Mouse (Mus musculus): ENCODE measurements around the gene Lsm8. TPM values are rescaled to one million over a fixed set of nuclear protein-coding genes. Genes with fewer than 3 reads are reported as not detected.

Lsm8 gene
- 144 and 165 TPM in 2 replicates for polyA plus RNA-seq (2015; fragmentation: Nextera tagmentation; extraction: Ambion mirVana)

DNA sequence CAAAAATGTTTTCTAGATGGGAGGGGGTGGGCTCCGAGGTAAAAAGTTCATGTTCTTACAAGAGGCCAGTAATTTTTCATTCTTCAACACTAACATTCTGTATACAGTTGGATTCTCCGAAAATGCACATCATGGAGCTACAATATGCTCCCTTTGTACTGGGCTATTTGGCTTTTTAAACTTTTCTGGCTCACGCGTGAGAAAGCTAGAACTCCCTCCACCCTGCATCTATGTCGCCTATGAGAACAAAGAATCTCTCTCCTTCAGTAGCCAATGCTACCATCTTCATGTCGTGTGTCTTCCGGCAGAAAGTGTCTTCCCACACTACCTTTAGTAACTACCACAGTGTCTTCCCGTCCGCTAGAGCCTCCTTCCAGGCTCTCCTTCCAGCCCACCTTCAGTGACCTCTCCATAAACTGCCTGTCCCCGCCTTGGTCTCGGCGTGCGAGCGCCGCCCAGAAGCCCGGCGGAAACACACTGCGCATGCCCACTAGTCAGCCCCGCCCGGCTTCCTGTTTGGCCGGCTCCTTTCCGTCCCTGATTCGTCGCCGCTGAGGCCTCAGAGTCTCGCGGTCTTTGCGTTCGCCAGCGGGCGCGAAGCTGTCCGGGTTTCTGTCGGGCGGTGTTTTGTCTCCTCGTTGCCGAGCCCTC is at the start of gene Lsm8:
Gene Lsm8 (plus strand): TSS at position 529 of the 651 bp plus-strand sequence.

DNA sequence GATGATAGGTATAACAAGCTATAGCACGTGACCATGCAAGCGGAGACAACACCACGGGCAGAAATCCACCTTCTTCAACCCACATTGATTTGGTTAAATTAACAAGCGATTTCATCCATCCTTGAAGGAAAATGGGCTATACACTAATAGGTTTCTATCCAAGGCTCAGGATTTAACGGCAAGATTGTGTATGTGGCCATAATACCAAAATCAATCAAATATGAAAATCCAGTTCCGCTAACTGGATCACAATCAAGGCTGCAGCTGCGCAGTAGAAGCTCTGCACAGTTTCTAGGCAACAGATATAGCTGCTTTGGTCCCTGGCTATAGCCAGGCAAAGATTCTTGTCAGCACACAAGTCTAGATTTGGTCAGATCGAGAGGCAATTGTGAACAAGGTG is 17.6 kb downstream of the Lsm8 start, which contains the start of gene Ankrd7:
Gene Ankrd7 (plus strand): TSS at position 301 of the 400 bp plus-strand sequence.

Other genes with a start within 250 kb of the Lsm8 start
- gene Ankrd7, start 17.7 kb downstream of the Lsm8 start, polyA plus RNA-seq (2015; fragmentation: Nextera tagmentation; extraction: Ambion mirVana) = not detected in 2 replicates

Data from adrenal gland, postnatal 0 days (tissue).